Mouse (Mus musculus) bone marrow, adult 2 months (tissue): ENCODE measurements around the gene Hoxd9.

Source experiments
- CTCF ChIP-seq: fragments of 200-500 bp; IDR thresholded peaks from 2 replicates; pipeline ENCODE4 v1.5.1; 2011; ENCODE audit warnings: low read length, control low read depth; ENCODE audit not compliant: control insufficient read depth, insufficient read depth
- POLR2A ChIP-seq: fragments of 200-500 bp; IDR thresholded peaks from 2 replicates; pipeline ENCODE4 v1.6.1; 2011; ENCODE audit warnings: low read depth, mild to moderate bottlenecking, control low read depth, low read length, borderline replicate concordance; ENCODE audit not compliant: control insufficient read depth

DNA sequence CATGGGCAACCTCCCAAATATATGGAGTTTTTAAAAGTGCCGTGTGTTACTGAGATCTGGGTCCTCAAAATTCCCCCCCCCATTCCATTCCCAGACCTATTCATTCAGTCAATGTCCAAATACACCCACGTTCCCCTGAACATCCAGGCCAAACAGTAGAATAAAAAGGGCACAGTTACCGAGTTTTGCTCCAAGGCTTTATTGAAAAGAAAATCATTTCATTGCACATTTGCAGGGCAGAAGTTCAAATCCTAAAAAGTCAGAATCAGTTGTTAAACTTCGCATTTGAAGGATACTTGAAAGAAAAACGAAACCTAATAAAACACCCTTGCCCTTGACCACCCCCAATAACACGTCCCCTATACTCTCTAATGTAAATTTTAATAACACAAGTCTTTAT, 5.3 kb downstream of the Hoxd9 start:
- TF ChIP-seq POLR2A = no peak
- TF ChIP-seq CTCF = no peak
